Mouse (Mus musculus) testis, adult 2 months (tissue): ENCODE data around the gene Slbp.

ENCODE experiments used
- CTCF ChIP-seq: fragments of 200-500 bp; IDR thresholded peaks from 2 replicates; pipeline ENCODE4 v1.5.1; 2012; ENCODE audit warnings: low read depth, mild to moderate bottlenecking, inconsistent platforms, low read length, moderate library complexity; ENCODE audit not compliant: control insufficient read depth, insufficient read depth, insufficient replicate concordance
- POLR2A ChIP-seq: fragments of 200-500 bp; IDR thresholded peaks from 2 replicates; pipeline ENCODE4 v1.6.1; 2012; ENCODE audit warnings: low read depth, mild to moderate bottlenecking, inconsistent platforms, low read length, moderate library complexity; ENCODE audit not compliant: control insufficient read depth

DNA sequence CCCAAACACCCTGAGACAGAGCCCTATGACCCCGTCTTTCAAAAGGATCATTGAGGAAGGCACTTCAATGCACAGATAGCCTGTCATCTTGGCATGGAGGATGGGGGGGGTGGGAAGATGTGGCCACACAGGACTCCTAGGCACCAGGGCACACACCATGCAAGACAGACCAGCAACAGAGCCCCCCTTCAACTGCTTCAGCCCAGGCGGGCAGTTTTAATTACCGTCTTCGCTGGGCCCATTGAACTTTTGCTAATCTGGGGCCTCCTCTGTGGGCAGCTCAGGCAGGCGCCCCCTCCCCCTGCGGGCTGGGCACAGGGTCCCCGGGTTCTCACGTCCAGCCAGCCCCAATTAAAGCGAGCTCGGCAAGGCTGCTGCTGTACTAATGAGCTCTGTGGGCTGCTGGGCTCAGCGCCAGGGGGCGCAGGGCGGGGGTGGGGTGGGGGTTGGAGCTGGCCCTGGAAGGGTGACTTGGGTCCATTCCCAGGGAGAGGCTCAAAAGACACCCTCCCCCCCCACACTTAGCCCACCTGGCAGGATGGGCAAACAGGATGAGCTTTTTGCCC, 45.7 kb upstream of the Slbp start:
- TF ChIP-seq CTCF = no peak
- no peak for TF ChIP-seq POLR2A
